Mouse (Mus musculus): ENCODE data around the gene Hdhd5.

- TF ChIP-seq CTCF (IDR thresholded peaks at IDR 0.05; ENCODE audit: extremely low read depth, insufficient read length, insufficient replicate concordance, low read depth, low read length) (no peak), POLR2A (IDR thresholded peaks at IDR 0.05; ENCODE audit: low read depth, low read length) (no peak)
Measured at GRCm38 (mm10) chr6:120524796-120525195, 6.3 kb downstream of the Hdhd5 start.
